15 mouse cellular contexts compared by ENCODE assay signal in the genomic region with DNA sequence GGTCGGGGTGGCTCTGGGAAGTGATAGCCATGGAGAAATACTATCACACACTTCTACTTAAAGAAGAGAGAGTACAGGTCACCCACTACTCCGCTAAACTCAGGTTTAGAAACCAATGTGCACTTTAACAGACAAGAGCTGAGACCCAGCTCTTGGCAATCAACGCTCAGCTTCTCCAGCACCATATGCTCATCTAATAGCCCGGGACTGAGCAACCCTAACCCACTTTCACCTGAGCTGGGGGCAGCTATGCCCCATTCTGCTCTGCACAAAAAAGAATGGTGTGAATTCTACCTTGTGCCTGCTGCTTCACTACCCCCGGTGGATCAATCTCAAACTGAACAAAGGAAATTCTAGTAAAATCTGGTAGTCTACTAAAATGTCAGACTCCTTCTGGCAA. TPM values are rescaled to one million over a fixed set of nuclear protein-coding genes. Genes with fewer than 3 reads are reported as not detected.
"Had no signal": no experiment of that assay in that cellular context is flagged by ENCODE, and none has a peak within 500 bp of the region (broad histone marks: within the 10 kb centered on the region; RNA-seq: fewer than 3 reads in every experiment).

No protein-coding gene starts in this region.

- H3K9me3 ChIP-seq: kidney, embryonic 15.5 days; limb, embryonic 15.5 days; liver, embryonic 13.5 days; midbrain, embryonic 10.5 days; neural tube, embryonic 15.5 days had no signal

- H3K27ac ChIP-seq: kidney, embryonic 15.5 days; limb, embryonic 15.5 days; liver, embryonic 13.5 days; midbrain, embryonic 10.5 days; neural tube, embryonic 15.5 days had no signal

- H3K4me2 ChIP-seq: kidney, embryonic 15.5 days; limb, embryonic 15.5 days; liver, embryonic 13.5 days; neural tube, embryonic 15.5 days had no signal

- H3K4me1 ChIP-seq: midbrain, embryonic 10.5 days; neural tube, embryonic 15.5 days had no signal

- H3K4me3 ChIP-seq: kidney, embryonic 15.5 days; limb, embryonic 15.5 days; liver, embryonic 13.5 days; midbrain, embryonic 10.5 days; myocyte; neural tube, embryonic 15.5 days had no signal

- DNase-seq: kidney, postnatal 14 days; liver, embryonic 13.5 days; lung, adult 18-20 months; midbrain, embryonic 14.5 days; right cerebral cortex, adult 18-20 months; right cerebral cortex, postnatal 25 days; thymus, postnatal 36 days had no signal

- H3K27me3 ChIP-seq: kidney, embryonic 15.5 days; limb, embryonic 15.5 days; liver, embryonic 13.5 days; neural tube, embryonic 15.5 days had no signal

- H3K9ac ChIP-seq: kidney, embryonic 15.5 days; limb, embryonic 15.5 days; liver, embryonic 13.5 days; neural tube, embryonic 15.5 days had no signal

RNA-seq across cellular contexts. Expression of a gene that starts 22.2 kb away (rescaled TPM):
- polyA plus RNA-seq: midbrain, embryonic 10.5 days; myocyte; neural tube, embryonic 11.5 days; neural tube, embryonic 15.5 days had no signal

RNA-seq across cellular contexts. Expression of a gene that starts 59.9 kb away (rescaled TPM):
- polyA plus RNA-seq: kidney, embryonic 15.5 days; limb, embryonic 11.5 days; limb, embryonic 15.5 days; liver, embryonic 13.5 days; lung, embryonic 16.5 days; midbrain, embryonic 10.5 days; midbrain, embryonic 14.5 days; myocyte; neural tube, embryonic 11.5 days had no signal
